Mouse (Mus musculus): Measurements from ENCODE around the gene Irx1.

- no peak for TF ChIP-seq CTCF (IDR thresholded peaks at IDR 0.05; ENCODE audit: control insufficient read depth, insufficient read depth, low read length)
- no peak for TF ChIP-seq POLR2A (IDR thresholded peaks at IDR 0.05; ENCODE audit: borderline replicate concordance, control insufficient read depth, low read depth, low read length)
Measured at GRCm38 (mm10) chr13:71956481-71956880, 7.0 kb downstream of the Irx1 start.
